Mouse (Mus musculus) midbrain, embryonic 15.5 days (tissue): ENCODE data around the gene Sptb. TPM values are rescaled to one million over a fixed set of nuclear protein-coding genes. Genes with fewer than 3 reads are reported as not detected.

Experiments used
- ATAC-seq: fragments of 200-750 bp; cut with Nextera tagmentation; replicated peaks from 2 replicates; pipeline ENCODE4 v1.8.0; 2017; ENCODE audit warnings: moderate TSS enrichment
- H3K27ac ChIP-seq: fragments of 300-500 bp; sonication (generic); 2 replicates; pipeline ENCODE4 v1.5.1; 2015; ENCODE audit warnings: mild to moderate bottlenecking, inconsistent platforms
- H3K27me3 ChIP-seq: fragments of 300-500 bp; sonication (generic); replicated peaks from 2 replicates; pipeline ENCODE4 v1.6.1; 2015; ENCODE audit warnings: inconsistent platforms
- H3K36me3 ChIP-seq: fragments of 300-500 bp; sonication (generic); replicated peaks from 2 replicates; pipeline ENCODE4 v1.6.1; 2015; ENCODE audit warnings: inconsistent platforms
- H3K4me1 ChIP-seq: fragments of 300-500 bp; sonication (generic); 2 replicates; pipeline ENCODE4 v1.6.1; 2015; ENCODE audit warnings: inconsistent platforms
- H3K4me2 ChIP-seq: fragments of 300-500 bp; sonication (generic); 2 replicates; pipeline ENCODE4 v1.6.1; 2015; ENCODE audit warnings: inconsistent platforms, mild to moderate bottlenecking, moderate library complexity
- H3K4me3 ChIP-seq: fragments of 300-500 bp; sonication (generic); 2 replicates; pipeline ENCODE4 v1.5.1; 2015; ENCODE audit warnings: mild to moderate bottlenecking, inconsistent platforms
- H3K9ac ChIP-seq: fragments of 300-500 bp; sonication (generic); 2 replicates; pipeline ENCODE4 v1.6.1; 2015; ENCODE audit warnings: mild to moderate bottlenecking, inconsistent platforms
- H3K9me3 ChIP-seq: fragments of 300-500 bp; sonication (generic); 2 replicates; pipeline ENCODE4 v1.6.1; 2016; ENCODE audit warnings: inconsistent platforms
- WGBS: fragments of 180-500 bp; shearing (Covaris S2); methylation state at CpG from one replicate; pipeline ENCODE4 v1.1.7; 2015; ENCODE audit warnings: mixed read lengths; 5-methylcytosine and 5-hydroxymethylcytosine counted together
- polyA plus RNA-seq: library from polyadenylated mRNA; unstranded; fragments of >200 nt; fragmentation: Nextera tagmentation; extraction: Ambion mirVana; gene quantifications from 2 replicates; pipeline ENCODE4 v1.2.1, GENCODE M21; 2015

Gene Sptb
- polyA plus RNA-seq, 1 experiment from 2014 or later = 3.6 TPM

- no peaks in the 10 kb centered on the region for H3K36me3 ChIP-seq
- H3K27me3 ChIP-seq = no peaks in the 10 kb centered on the region
- no peaks in the 10 kb centered on the region for H3K9me3 ChIP-seq
- no peak overlapping the region for H3K9ac ChIP-seq
- 89% methylated on average over 5 of the region's 5 CpGs for WGBS
- no peak for ATAC-seq
- peaks cover 5% of the 10 kb centered on the region for H3K4me1 ChIP-seq
- H3K27ac ChIP-seq = no peak overlapping the region
- H3K4me3 ChIP-seq = no peak overlapping the region
- H3K4me2 ChIP-seq = no peak overlapping the region
Observed at GRCm38 (mm10) chr12:76558206-76558605, 152.1 kb downstream of the Sptb start.

GRCm38 (mm10) chr12:76556745-76557389 is 153.5 kb downstream of the Sptb start:
- no peaks in the 10 kb centered on the region for H3K27me3 ChIP-seq
- H3K9ac ChIP-seq = no peak overlapping the region
- WGBS = 7% methylated on average over 6 of the region's 6 CpGs
- no peaks in the 10 kb centered on the region for H3K9me3 ChIP-seq
- H3K4me1 ChIP-seq = peaks cover 5% of the 10 kb centered on the region
- no peak overlapping the region for H3K4me2 ChIP-seq
- peak; percentile 62; the same call in 1 of the 2 replicates for ATAC-seq
- no peaks in the 10 kb centered on the region for H3K36me3 ChIP-seq
- H3K27ac ChIP-seq = no peak overlapping the region
- no peak overlapping the region for H3K4me3 ChIP-seq

GRCm38 (mm10) chr12:76556187-76556586 is 154.2 kb downstream of the Sptb start:
- Histone ChIP-seq H3K9ac (no peak overlapping the region), H3K4me1 (peaks cover 5% of the 10 kb centered on the region), H3K9me3 (no peaks in the 10 kb centered on the region), H3K27me3 (no peaks in the 10 kb centered on the region), H3K4me2 (no peak overlapping the region), H3K27ac (no peak overlapping the region), H3K36me3 (no peaks in the 10 kb centered on the region), H3K4me3 (no peak overlapping the region)
- WGBS = 66% methylated on average over 7 of the region's 7 CpGs
- ATAC-seq = no peak

- Histone ChIP-seq H3K9me3 (no peaks in the 10 kb centered on the region), H3K9ac (no peak overlapping the region), H3K4me1 (peaks cover 5% of the 10 kb centered on the region), H3K27ac (no peak overlapping the region), H3K4me2 (no peak overlapping the region), H3K27me3 (no peaks in the 10 kb centered on the region), H3K4me3 (no peak overlapping the region), H3K36me3 (no peaks in the 10 kb centered on the region)
- WGBS = 97% methylated on average over 3 of the region's 3 CpGs
- ATAC-seq = no peak
Observed at GRCm38 (mm10) chr12:76554871-76555386, 155.4 kb downstream of the Sptb start.

- Histone ChIP-seq H3K9me3 (no peaks in the 10 kb centered on the region), H3K27me3 (no peaks in the 10 kb centered on the region), H3K36me3 (no peaks in the 10 kb centered on the region), H3K4me3 (no peak overlapping the region), H3K4me1 (peaks cover 5% of the 10 kb centered on the region), H3K4me2 (no peak overlapping the region), H3K9ac (no peak overlapping the region), H3K27ac (no peak overlapping the region)
- no peak for ATAC-seq
- WGBS = 93% methylated on average over 3 of the region's 3 CpGs
Observed at GRCm38 (mm10) chr12:76554392-76554791, 156.0 kb downstream of the Sptb start.

- ATAC-seq = no peak
- H3K27ac ChIP-seq = no peak overlapping the region
- no peaks in the 10 kb centered on the region for H3K27me3 ChIP-seq
- no peaks in the 10 kb centered on the region for H3K36me3 ChIP-seq
- H3K9me3 ChIP-seq = no peaks in the 10 kb centered on the region
- no peak overlapping the region for H3K4me3 ChIP-seq
- H3K9ac ChIP-seq = no peak overlapping the region
- no peak overlapping the region for H3K4me2 ChIP-seq
- 87% methylated on average over 7 of the region's 7 CpGs for WGBS
- peaks cover 5% of the 10 kb centered on the region for H3K4me1 ChIP-seq
Observed at GRCm38 (mm10) chr12:76553917-76554316, 156.4 kb downstream of the Sptb start.

GRCm38 (mm10) chr12:76552958-76553357 is 157.4 kb downstream of the Sptb start:
- H3K4me2 ChIP-seq = no peak overlapping the region
- H3K27me3 ChIP-seq = no peaks in the 10 kb centered on the region; the same call in 1 of the 2 replicates
- no peak overlapping the region for H3K27ac ChIP-seq
- 89% methylated on average over 4 of the region's 4 CpGs for WGBS
- H3K9ac ChIP-seq = no peak overlapping the region
- no peaks in the 10 kb centered on the region for H3K9me3 ChIP-seq
- no peak for ATAC-seq
- H3K4me3 ChIP-seq = no peak overlapping the region
- no peaks in the 10 kb centered on the region for H3K36me3 ChIP-seq
- H3K4me1 ChIP-seq = peaks cover 5% of the 10 kb centered on the region

GRCm38 (mm10) chr12:76552321-76552720 is 158.0 kb downstream of the Sptb start:
- H3K4me2 ChIP-seq = no peak overlapping the region
- 72% methylated on average over 8 of the region's 8 CpGs for WGBS
- H3K9me3 ChIP-seq = no peaks in the 10 kb centered on the region
- H3K36me3 ChIP-seq = no peaks in the 10 kb centered on the region
- H3K9ac ChIP-seq = no peak overlapping the region
- peaks cover 12% of the 10 kb centered on the region for H3K4me1 ChIP-seq
- no peak overlapping the region for H3K27ac ChIP-seq
- H3K27me3 ChIP-seq = no peaks in the 10 kb centered on the region; the same call in 1 of the 2 replicates
- ATAC-seq = no peak
- no peak overlapping the region for H3K4me3 ChIP-seq

GRCm38 (mm10) chr12:76549203-76549602 is 161.1 kb downstream of the Sptb start:
- no peak overlapping the region for H3K4me2 ChIP-seq
- no peak overlapping the region for H3K4me3 ChIP-seq
- no peaks in the 10 kb centered on the region for H3K36me3 ChIP-seq
- 65% methylated on average over 3 of the region's 3 CpGs for WGBS
- no peaks in the 10 kb centered on the region for H3K9me3 ChIP-seq
- H3K4me1 ChIP-seq = peaks cover 18% of the 10 kb centered on the region
- H3K9ac ChIP-seq = no peak overlapping the region
- no peak overlapping the region for H3K27ac ChIP-seq
- H3K27me3 ChIP-seq = peaks cover 6% of the 10 kb centered on the region; the same call in 1 of the 2 replicates
- no peak for ATAC-seq

GRCm38 (mm10) chr12:76548082-76548423 is 162.3 kb downstream of the Sptb start:
- Histone ChIP-seq H3K36me3 (no peaks in the 10 kb centered on the region), H3K27me3 (peaks cover 6% of the 10 kb centered on the region; the same call in 1 of the 2 replicates), H3K4me1 (peaks cover 18% of the 10 kb centered on the region), H3K4me2 (no peak overlapping the region), H3K4me3 (no peak overlapping the region), H3K9ac (no peak overlapping the region), H3K9me3 (no peaks in the 10 kb centered on the region), H3K27ac (no peak overlapping the region)
- 31% methylated on average over 7 of the region's 7 CpGs for WGBS
- no peak for ATAC-seq

- Histone ChIP-seq H3K4me2 (no peak overlapping the region; the same call in 1 of the 2 replicates), H3K27ac (no peak overlapping the region), H3K9ac (no peak overlapping the region), H3K9me3 (no peaks in the 10 kb centered on the region), H3K4me3 (no peak overlapping the region), H3K36me3 (no peaks in the 10 kb centered on the region), H3K4me1 (peaks cover 18% of the 10 kb centered on the region), H3K27me3 (peaks cover 6% of the 10 kb centered on the region; the same call in 1 of the 2 replicates)
- ATAC-seq = peak; percentile 27; the same call in 1 of the 2 replicates
- WGBS = 27% methylated on average over 13 of the region's 13 CpGs
Observed at GRCm38 (mm10) chr12:76547409-76548081, 162.8 kb downstream of the Sptb start.

GRCm38 (mm10) chr12:76546383-76547276 is 163.7 kb downstream of the Sptb start:
- peaks cover 6% of the 10 kb centered on the region; the same call in 1 of the 2 replicates for H3K27me3 ChIP-seq
- H3K27ac ChIP-seq = no peak overlapping the region
- H3K36me3 ChIP-seq = no peaks in the 10 kb centered on the region
- no peaks in the 10 kb centered on the region for H3K9me3 ChIP-seq
- H3K4me2 ChIP-seq = peak overlapping the region; percentile 43
- peak; percentile 33; the same call in 1 of the 2 replicates for ATAC-seq
- H3K4me3 ChIP-seq = 0 out of 2 replicates have a peak overlapping the region, but pooled peaks have one; percentile 8
- peaks cover 18% of the 10 kb centered on the region for H3K4me1 ChIP-seq
- no peak overlapping the region for H3K9ac ChIP-seq
- 7% methylated on average over 28 of the region's 28 CpGs for WGBS
